Mouse (Mus musculus) right cerebral cortex, postnatal 10 days (tissue): Measurements from ENCODE around the gene Parp6.

ENCODE experiments used
- DNase-seq, 2 experiments: peaks; one replicate each; pipeline ENCODE4 v3.0.0; 2021; ENCODE audit warnings: low spot score in 2 of 2

Parp6 gene

GRCm38 (mm10) chr9:59679678-59680533 is 62.8 kb downstream of the Parp6 start, which contains the start of gene Gramd2:
Gene Gramd2 (plus strand): TSS chr9:59680144.
- DNase-seq: peak; percentile 86 to 88

GRCm38 (mm10) chr9:59680534-59680875 is 63.4 kb downstream of the Parp6 start:
- DNase-seq: no peak

- DNase-seq: no peak
Measured at GRCm38 (mm10) chr9:59684020-59684419, 66.9 kb downstream of the Parp6 start.

- DNase-seq: no peak
Measured at GRCm38 (mm10) chr9:59687416-59688046, 70.4 kb downstream of the Parp6 start.

GRCm38 (mm10) chr9:59691635-59692094 is 74.6 kb downstream of the Parp6 start:
- peak; percentile 94 to 96 for DNase-seq

GRCm38 (mm10) chr9:59692145-59692544 is 75.1 kb downstream of the Parp6 start:
- DNase-seq: peak; percentile 79 to 87

- DNase-seq: no peak
Measured at GRCm38 (mm10) chr9:59694571-59695450, 77.7 kb downstream of the Parp6 start.

- peak in 1 of 2 experiments; percentile 56 for DNase-seq
Measured at GRCm38 (mm10) chr9:59695451-59695813, 78.3 kb downstream of the Parp6 start.

GRCm38 (mm10) chr9:59696381-59696780 is 79.3 kb downstream of the Parp6 start:
- DNase-seq: no peak
